Mouse (Mus musculus) ES-E14 (cell line): ENCODE results near the gene Rcan1.

ENCODE experiments used
- CHD2 ChIP-seq: IDR thresholded peaks from 2 replicates; pipeline ENCODE4 v1.6.1; 2014; ENCODE audit warnings: mild to moderate bottlenecking, low read depth, low read length, inconsistent platforms
- HCFC1 ChIP-seq: IDR thresholded peaks from 2 replicates; pipeline ENCODE4 v1.6.1; 2012; ENCODE audit warnings: low read length, inconsistent platforms, borderline replicate concordance; ENCODE audit not compliant: insufficient read depth
- ZC3H11A ChIP-seq: IDR thresholded peaks from 2 replicates; pipeline ENCODE4 v1.6.1; 2012; ENCODE audit warnings: low read depth, mild to moderate bottlenecking, inconsistent platforms, low read length, borderline replicate concordance

DNA sequence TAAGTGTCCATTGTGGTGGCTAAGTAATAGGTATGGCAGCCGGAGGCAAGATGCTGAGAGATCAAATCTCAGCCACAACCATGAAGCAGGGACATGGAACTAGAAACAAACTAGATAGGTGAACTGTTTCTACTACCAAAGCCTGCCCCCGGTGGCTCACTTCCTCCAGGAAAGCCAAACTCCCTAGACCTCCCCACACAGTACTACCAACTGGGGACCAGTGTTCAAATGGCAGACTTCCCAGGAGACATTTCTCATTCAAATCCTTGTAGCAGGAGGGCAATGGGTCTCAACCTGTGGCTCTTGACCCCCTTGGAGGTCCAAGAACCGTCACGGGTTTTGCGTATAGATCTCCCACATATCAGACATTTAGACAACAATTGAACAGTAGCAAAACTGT, 3.6 kb downstream of the Rcan1 start:
- TF ChIP-seq HCFC1 (no peak), CHD2 (no peak), ZC3H11A (no peak)
